Mouse (Mus musculus): ENCODE measurements around the gene Vmn1r201. TPM values are rescaled to one million over a fixed set of nuclear protein-coding genes. Genes with fewer than 3 reads are reported as not detected.

Vmn1r201 gene
- total RNA-seq (2014; rRNA removed): not detected in 2 replicates
- polyA plus RNA-seq (2015; fragmentation: Nextera tagmentation; extraction: Ambion mirVana): not detected in 2 replicates

- no peaks in the 10 kb centered on the region for H3K27me3 ChIP-seq (ENCODE audit: insufficient read depth, low read length)
- no peak for DNase-seq
- no peak within 1 kb of the TSS for H3K4me2 ChIP-seq (ENCODE audit: low read depth)
- 77% methylated on average over 1 of the region's 1 CpGs for WGBS
- H3K4me3 ChIP-seq (ENCODE audit: low read depth, low read length): no peak within 1 kb of the TSS
- no peak for ATAC-seq
- H3K27ac ChIP-seq (ENCODE audit: low read depth, low read length): no peak within 1 kb of the TSS
- no peaks in the 10 kb centered on the region for H3K9me3 ChIP-seq (ENCODE audit: low read length)
- no peak for TF ChIP-seq CTCF (IDR thresholded peaks at IDR 0.05; ENCODE audit: low read depth)
- H3K9ac ChIP-seq: no peak within 1 kb of the TSS
- H3K36me3 ChIP-seq (ENCODE audit: insufficient read depth): no peaks in the 10 kb centered on the region
- no peaks in the 10 kb centered on the region for H3K4me1 ChIP-seq (ENCODE audit: insufficient read depth)
Measured at GRCm38 (mm10) chr13:22471623-22472022, at the start of gene Vmn1r201. Gene Vmn1r201, plus strand, starts transcription at chr13:22471923.

- Histone ChIP-seq H3K4me1 (ENCODE audit: insufficient read depth) (no peaks in the 10 kb centered on the region), H3K4me3 (ENCODE audit: low read depth, low read length) (no peak overlapping the region), H3K36me3 (ENCODE audit: insufficient read depth) (no peaks in the 10 kb centered on the region), H3K4me2 (ENCODE audit: low read depth) (no peak overlapping the region), H3K27ac (ENCODE audit: low read depth, low read length) (no peak overlapping the region), H3K27me3 (ENCODE audit: insufficient read depth, low read length) (no peaks in the 10 kb centered on the region), H3K9me3 (ENCODE audit: low read length) (no peaks in the 10 kb centered on the region), H3K9ac (no peak overlapping the region)
- TF ChIP-seq CTCF (IDR thresholded peaks at IDR 0.05; ENCODE audit: low read depth): no peak
- no peak for ATAC-seq
- DNase-seq: no peak
Measured at GRCm38 (mm10) chr13:22455145-22455544, 16.6 kb upstream of the Vmn1r201 start.

GRCm38 (mm10) chr13:22502431-22502830 lies 30.7 kb downstream of the Vmn1r201 start:
- no peak overlapping the region for H3K9ac ChIP-seq
- DNase-seq: no peak
- no peak overlapping the region for H3K27ac ChIP-seq (ENCODE audit: low read depth, low read length)
- no peaks in the 10 kb centered on the region for H3K4me1 ChIP-seq (ENCODE audit: insufficient read depth)
- TF ChIP-seq CTCF (IDR thresholded peaks at IDR 0.05; ENCODE audit: low read depth): no peak
- H3K9me3 ChIP-seq (ENCODE audit: low read length): no peaks in the 10 kb centered on the region
- ATAC-seq: no peak
- WGBS: 71% methylated on average over 3 of the region's 3 CpGs
- no peak overlapping the region for H3K4me2 ChIP-seq (ENCODE audit: low read depth)
- H3K36me3 ChIP-seq (ENCODE audit: insufficient read depth): no peaks in the 10 kb centered on the region
- no peak overlapping the region for H3K4me3 ChIP-seq (ENCODE audit: low read depth, low read length)
- H3K27me3 ChIP-seq (ENCODE audit: insufficient read depth, low read length): no peaks in the 10 kb centered on the region

GRCm38 (mm10) chr13:22505281-22505680 lies 33.6 kb downstream of the Vmn1r201 start, which contains the start of gene Vmn1r202:
Gene Vmn1r202, minus strand, starts transcription at chr13:22505381.
- H3K36me3 ChIP-seq (ENCODE audit: insufficient read depth): no peaks in the 10 kb centered on the region
- no peak for DNase-seq
- no peaks in the 10 kb centered on the region for H3K4me1 ChIP-seq (ENCODE audit: insufficient read depth)
- H3K4me3 ChIP-seq (ENCODE audit: low read depth, low read length): no peak within 1 kb of the TSS
- no peak for ATAC-seq
- no peaks in the 10 kb centered on the region for H3K27me3 ChIP-seq (ENCODE audit: insufficient read depth, low read length)
- no peak within 1 kb of the TSS for H3K9ac ChIP-seq
- TF ChIP-seq CTCF (IDR thresholded peaks at IDR 0.05; ENCODE audit: low read depth): no peak
- H3K27ac ChIP-seq (ENCODE audit: low read depth, low read length): no peak within 1 kb of the TSS
- no peak within 1 kb of the TSS for H3K4me2 ChIP-seq (ENCODE audit: low read depth)
- no peaks in the 10 kb centered on the region for H3K9me3 ChIP-seq (ENCODE audit: low read length)

- H3K4me3 ChIP-seq (ENCODE audit: low read depth, low read length): no peak within 1 kb of the TSS
- H3K4me1 ChIP-seq (ENCODE audit: insufficient read depth): no peaks in the 10 kb centered on the region
- H3K4me2 ChIP-seq (ENCODE audit: low read depth): no peak within 1 kb of the TSS
- TF ChIP-seq CTCF (IDR thresholded peaks at IDR 0.05; ENCODE audit: low read depth): no peak
- no peak within 1 kb of the TSS for H3K9ac ChIP-seq
- no peak for DNase-seq
- H3K27me3 ChIP-seq (ENCODE audit: insufficient read depth, low read length): no peaks in the 10 kb centered on the region
- no peak within 1 kb of the TSS for H3K27ac ChIP-seq (ENCODE audit: low read depth, low read length)
- no peaks in the 10 kb centered on the region for H3K36me3 ChIP-seq (ENCODE audit: insufficient read depth)
- ATAC-seq: no peak
- no peaks in the 10 kb centered on the region for H3K9me3 ChIP-seq (ENCODE audit: low read length)
Measured at GRCm38 (mm10) chr13:22517814-22518213, 46.1 kb downstream of the Vmn1r201 start, which contains the start of gene Vmn1r203. Gene Vmn1r203, plus strand, starts transcription at chr13:22518114.

Other genes with a start within 250 kb of the Vmn1r201 start
- gene Vmn1r193, start 248.8 kb upstream of the Vmn1r201 start, total RNA-seq (2014; rRNA removed): not detected in 2 replicates
- not detected in 2 replicates for gene Vmn1r193, start 248.8 kb upstream of the Vmn1r201 start, polyA plus RNA-seq (2015; fragmentation: Nextera tagmentation; extraction: Ambion mirVana)
- gene Vmn1r194, start 227.7 kb upstream of the Vmn1r201 start, total RNA-seq (2014; rRNA removed): not detected in 2 replicates
- not detected in 2 replicates for gene Vmn1r194, start 227.7 kb upstream of the Vmn1r201 start, polyA plus RNA-seq (2015; fragmentation: Nextera tagmentation; extraction: Ambion mirVana)
- gene Vmn1r195, start 201.4 kb upstream of the Vmn1r201 start, total RNA-seq (2014; rRNA removed): not detected in 2 replicates
- gene Vmn1r195, start 201.4 kb upstream of the Vmn1r201 start, polyA plus RNA-seq (2015; fragmentation: Nextera tagmentation; extraction: Ambion mirVana): not detected in 2 replicates
- not detected in 2 replicates for gene Vmn1r196, start 182.0 kb upstream of the Vmn1r201 start, total RNA-seq (2014; rRNA removed)
- gene Vmn1r196, start 182.0 kb upstream of the Vmn1r201 start, polyA plus RNA-seq (2015; fragmentation: Nextera tagmentation; extraction: Ambion mirVana): not detected in 2 replicates
- gene Vmn1r197, start 147.3 kb upstream of the Vmn1r201 start, total RNA-seq (2014; rRNA removed): not detected in 2 replicates
- not detected in 2 replicates for gene Vmn1r197, start 147.3 kb upstream of the Vmn1r201 start, polyA plus RNA-seq (2015; fragmentation: Nextera tagmentation; extraction: Ambion mirVana)
- not detected in 2 replicates for gene Vmn1r198, start 121.6 kb upstream of the Vmn1r201 start, total RNA-seq (2014; rRNA removed)
- gene Vmn1r198, start 121.6 kb upstream of the Vmn1r201 start, polyA plus RNA-seq (2015; fragmentation: Nextera tagmentation; extraction: Ambion mirVana): not detected in 2 replicates
- gene Vmn1r199, start 92.1 kb upstream of the Vmn1r201 start, total RNA-seq (2014; rRNA removed): not detected in 2 replicates
- not detected in 2 replicates for gene Vmn1r199, start 92.1 kb upstream of the Vmn1r201 start, polyA plus RNA-seq (2015; fragmentation: Nextera tagmentation; extraction: Ambion mirVana)
- gene Vmn1r200, start 81.5 kb upstream of the Vmn1r201 start, total RNA-seq (2014; rRNA removed): not detected in 2 replicates
- gene Vmn1r200, start 81.5 kb upstream of the Vmn1r201 start, polyA plus RNA-seq (2015; fragmentation: Nextera tagmentation; extraction: Ambion mirVana): 0.16 TPM in 1 of 2 replicates, not detected in the other
- not detected in 2 replicates for gene Vmn1r202, start 33.5 kb downstream of the Vmn1r201 start, total RNA-seq (2014; rRNA removed)
- not detected in 2 replicates for gene Vmn1r202, start 33.5 kb downstream of the Vmn1r201 start, polyA plus RNA-seq (2015; fragmentation: Nextera tagmentation; extraction: Ambion mirVana)
- not detected in 2 replicates for gene Vmn1r203, start 46.2 kb downstream of the Vmn1r201 start, total RNA-seq (2014; rRNA removed)
- gene Vmn1r203, start 46.2 kb downstream of the Vmn1r201 start, polyA plus RNA-seq (2015; fragmentation: Nextera tagmentation; extraction: Ambion mirVana): not detected in 2 replicates
- not detected in 2 replicates for gene Vmn1r204, start 81.3 kb downstream of the Vmn1r201 start, total RNA-seq (2014; rRNA removed)
- gene Vmn1r204, start 81.3 kb downstream of the Vmn1r201 start, polyA plus RNA-seq (2015; fragmentation: Nextera tagmentation; extraction: Ambion mirVana): not detected in 2 replicates
- gene Vmn1r205, start 121.1 kb downstream of the Vmn1r201 start, total RNA-seq (2014; rRNA removed): not detected in 2 replicates
- gene Vmn1r205, start 121.1 kb downstream of the Vmn1r201 start, polyA plus RNA-seq (2015; fragmentation: Nextera tagmentation; extraction: Ambion mirVana): not detected in 2 replicates
- not detected in 2 replicates for gene Vmn1r206, start 152.3 kb downstream of the Vmn1r201 start, total RNA-seq (2014; rRNA removed)
- gene Vmn1r206, start 152.3 kb downstream of the Vmn1r201 start, polyA plus RNA-seq (2015; fragmentation: Nextera tagmentation; extraction: Ambion mirVana): not detected in 2 replicates